Mouse (Mus musculus) hematopoietic stem cell, adult 5-6 weeks (primary cell): Measurements from ENCODE around the gene Ubash3a. TPM values are rescaled to one million over a fixed set of nuclear protein-coding genes. Genes with fewer than 3 reads are reported as not detected.

Experiments used
- ATAC-seq, 2 experiments: fragments of 125-278 bp in 1 of 2; replicated peaks in 1 of 2; 2 replicates each; pipeline ENCODE4 v1.8.0; 2016 to 2017; ENCODE audit warnings: inconsistent platforms in 2 of 2, mild to moderate bottlenecking in 2 of 2, moderate number of reproducible peaks in 2 of 2, low read depth in 1 of 2, moderate TSS enrichment in 1 of 2; ENCODE audit not compliant: low FRiP score in 2 of 2, poor library complexity in 2 of 2, severe bottlenecking in 2 of 2, insufficient read depth in 1 of 2, low TSS enrichment in 1 of 2
- total RNA-seq: library from RNA; stranded (forward); fragments of 172-1452, 232-1000 nt; gene quantifications from 2 replicates; pipeline ENCODE4 v1.2.3, GENCODE M21; 2017

Ubash3a gene
- total RNA-seq, 1 experiment from 2014 or later: 39.6 TPM

- ATAC-seq: no peak
Observed at GRCm38 (mm10) chr17:31247144-31247543, 39.5 kb downstream of the Ubash3a start.

- ATAC-seq: no peak
Observed at GRCm38 (mm10) chr17:31253951-31254350, 46.3 kb downstream of the Ubash3a start.

- peak; percentile 81 to 93 for ATAC-seq
Observed at GRCm38 (mm10) chr17:31254463-31254931, 46.8 kb downstream of the Ubash3a start.

- ATAC-seq: no peak
Observed at GRCm38 (mm10) chr17:31257149-31257548, 49.5 kb downstream of the Ubash3a start.

GRCm38 (mm10) chr17:31257898-31258297, 50.2 kb downstream of the Ubash3a start:
- ATAC-seq: no peak

- ATAC-seq: no peak
Observed at GRCm38 (mm10) chr17:31258310-31258865, 50.7 kb downstream of the Ubash3a start.

GRCm38 (mm10) chr17:31259145-31259544, 51.5 kb downstream of the Ubash3a start:
- ATAC-seq: no peak

GRCm38 (mm10) chr17:31259825-31260224, 52.2 kb downstream of the Ubash3a start:
- ATAC-seq: no peak

GRCm38 (mm10) chr17:31260430-31260829, 52.8 kb downstream of the Ubash3a start:
- ATAC-seq: no peak

GRCm38 (mm10) chr17:31261352-31261751, 53.7 kb downstream of the Ubash3a start:
- ATAC-seq: no peak

- no peak for ATAC-seq
Observed at GRCm38 (mm10) chr17:31262715-31263114, 55.0 kb downstream of the Ubash3a start.

- no peak for ATAC-seq
Observed at GRCm38 (mm10) chr17:31263770-31264169, 56.1 kb downstream of the Ubash3a start.

GRCm38 (mm10) chr17:31264372-31264771, 56.7 kb downstream of the Ubash3a start:
- ATAC-seq: no peak

- peak; percentile 81 to 89 for ATAC-seq
Observed at GRCm38 (mm10) chr17:31265171-31265572, 57.5 kb downstream of the Ubash3a start.

- ATAC-seq: no peak
Observed at GRCm38 (mm10) chr17:31265831-31266230, 58.2 kb downstream of the Ubash3a start.

GRCm38 (mm10) chr17:31266321-31266950, 58.8 kb downstream of the Ubash3a start:
- no peak for ATAC-seq

- ATAC-seq: no peak
Observed at GRCm38 (mm10) chr17:31267138-31267537, 59.5 kb downstream of the Ubash3a start.

GRCm38 (mm10) chr17:31267603-31268002, 59.9 kb downstream of the Ubash3a start:
- ATAC-seq: no peak

GRCm38 (mm10) chr17:31268016-31268415, 60.3 kb downstream of the Ubash3a start:
- no peak for ATAC-seq
